Mouse (Mus musculus) liver (tissue): ENCODE measurements around the gene Nme2.

Source experiments
- DNase-seq: peaks from one replicate; pipeline ENCODE4 v3.0.0-alpha.2; 2020; ENCODE audit warnings: mixed read lengths

Gene Nme2

GRCm38 (mm10) chr11:93956159-93956558 is at the start of gene Nme2:
Gene Nme2, minus strand, starts transcription at chr11:93956259.
- DNase-seq, result no peak

- DNase-seq, result no peak
Measured at GRCm38 (mm10) chr11:94003346-94003745, 47.3 kb upstream of the Nme2 start.

- DNase-seq, result no peak
Measured at GRCm38 (mm10) chr11:93999276-93999675, 43.2 kb upstream of the Nme2 start.

GRCm38 (mm10) chr11:93997141-93997775 is 41.2 kb upstream of the Nme2 start:
- peak; percentile 47 for DNase-seq

GRCm38 (mm10) chr11:93996306-93997140 is 40.5 kb upstream of the Nme2 start:
- peak; percentile 47 for DNase-seq

- DNase-seq, result peak; percentile 98
Measured at GRCm38 (mm10) chr11:93995720-93996305, 39.8 kb upstream of the Nme2 start, which contains the start of gene Spag9. Gene Spag9, plus strand, starts transcription at chr11:93996091.

- peak; percentile 81 for DNase-seq
Measured at GRCm38 (mm10) chr11:93995111-93995719, 39.2 kb upstream of the Nme2 start.

GRCm38 (mm10) chr11:93994531-93994930 is 38.5 kb upstream of the Nme2 start:
- no peak for DNase-seq

- DNase-seq, result peak; percentile 8
Measured at GRCm38 (mm10) chr11:93988328-93989062, 32.4 kb upstream of the Nme2 start.

GRCm38 (mm10) chr11:93987625-93988327 is 31.7 kb upstream of the Nme2 start:
- no peak for DNase-seq

GRCm38 (mm10) chr11:93987026-93987425 is 31.0 kb upstream of the Nme2 start:
- DNase-seq, result no peak

GRCm38 (mm10) chr11:93986298-93986697 is 30.2 kb upstream of the Nme2 start:
- no peak for DNase-seq

- DNase-seq, result no peak
Measured at GRCm38 (mm10) chr11:93985265-93985664, 29.2 kb upstream of the Nme2 start.

- no peak for DNase-seq
Measured at GRCm38 (mm10) chr11:93984619-93985018, 28.6 kb upstream of the Nme2 start.

- no peak for DNase-seq
Measured at GRCm38 (mm10) chr11:93979502-93980049, 23.5 kb upstream of the Nme2 start.

GRCm38 (mm10) chr11:93972951-93973350 is 16.9 kb upstream of the Nme2 start:
- DNase-seq, result no peak

GRCm38 (mm10) chr11:93969799-93970198 is 13.7 kb upstream of the Nme2 start:
- DNase-seq, result no peak

GRCm38 (mm10) chr11:93969171-93969570 is 13.1 kb upstream of the Nme2 start:
- DNase-seq, result no peak

GRCm38 (mm10) chr11:93968848-93969128 is 12.7 kb upstream of the Nme2 start:
- no peak for DNase-seq

GRCm38 (mm10) chr11:93968005-93968847 is 12.2 kb upstream of the Nme2 start, which contains the start of the genes Gm20390 and Nme1:
Gene Gm20390, minus strand, starts transcription at chr11:93968293.
Gene Nme1, minus strand, starts transcription at chr11:93968521.
- DNase-seq, result peak; percentile 96

- DNase-seq, result peak; percentile 30
Measured at GRCm38 (mm10) chr11:93967381-93967780, 11.3 kb upstream of the Nme2 start.
